31 mouse cellular contexts compared by ENCODE assay signal in the genomic region with DNA sequence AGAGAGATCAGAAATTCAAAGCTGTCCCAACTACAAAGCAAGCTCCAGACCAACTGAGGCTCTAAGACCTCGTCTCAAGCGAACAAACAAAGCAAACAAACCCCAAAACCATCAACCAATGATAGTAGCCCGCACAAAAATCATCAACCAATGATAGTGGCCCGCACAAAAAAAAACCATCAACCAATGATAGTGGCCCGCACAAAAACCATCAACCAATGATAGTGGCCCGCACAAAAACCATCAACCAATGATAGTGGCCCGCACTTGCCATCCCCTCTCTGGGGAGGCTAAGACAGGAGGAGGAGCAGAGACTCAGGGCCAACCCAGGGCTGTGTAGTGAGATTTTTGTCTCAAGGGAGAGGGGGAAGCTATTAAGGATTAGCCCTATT. TPM values are rescaled to one million over a fixed set of nuclear protein-coding genes. Genes with fewer than 3 reads are reported as not detected.
"Had no signal": no experiment of that assay in that cellular context is flagged by ENCODE, and none has a peak within 500 bp of the region (broad histone marks: within the 10 kb centered on the region; RNA-seq: fewer than 3 reads in every experiment).

No protein-coding gene starts in this region.

- H3K9ac ChIP-seq: kidney, embryonic 15.5 days; liver, embryonic 14.5 days; liver, postnatal 0 days; lung, embryonic 14.5 days; neural tube, embryonic 12.5 days; neural tube, embryonic 15.5 days had no signal

- H3K4me3 ChIP-seq: kidney, embryonic 15.5 days; left cerebral cortex, adult 2 months; neural tube, embryonic 12.5 days; neural tube, embryonic 15.5 days had no signal

- H3K27ac ChIP-seq: kidney, embryonic 15.5 days; left cerebral cortex, adult 2 months; liver, embryonic 14.5 days; macrophage; neural tube, embryonic 12.5 days; neural tube, embryonic 15.5 days; stomach, postnatal 0 days had no signal

- H3K9me3 ChIP-seq: kidney, embryonic 15.5 days; neural tube, embryonic 12.5 days; neural tube, embryonic 15.5 days had no signal

- ATAC-seq: intestine, postnatal 0 days; lung, postnatal 0 days had no signal

- DNase-seq: kidney, adult 8-10 months; kidney, postnatal 10 days; kidney, postnatal 36 days; layer of hippocampus, postnatal 36 days; lung, embryonic 14.5 days; midbrain, embryonic 14.5 days; right cerebral cortex, adult 18-20 months; right cerebral cortex, postnatal 14 days; right cerebral cortex, postnatal 4 days; thymus, adult 18-20 months; thymus, postnatal 36 days had no signal

- H3K27me3 ChIP-seq: kidney, embryonic 15.5 days; neural tube, embryonic 12.5 days; neural tube, embryonic 15.5 days had no signal

- H3K4me1 ChIP-seq: kidney, embryonic 15.5 days had no signal

- H3K4me2 ChIP-seq: kidney, embryonic 15.5 days; lung, embryonic 14.5 days; midbrain, embryonic 11.5 days; neural tube, embryonic 12.5 days; neural tube, embryonic 15.5 days had no signal

- H3K36me3 ChIP-seq: kidney, embryonic 15.5 days had no signal

RNA-seq across cellular contexts. Expression of a gene that starts 14.9 kb away (rescaled TPM):
- total RNA-seq: layer of hippocampus, adult 8-10 months; layer of hippocampus, postnatal 10 days; layer of hippocampus, postnatal 36 days; left cerebral cortex, adult 2 months; left cerebral cortex, postnatal 10 days; left cerebral cortex, postnatal 36 days; liver, adult 2 months; megakaryocyte, adult 5-6 weeks had no signal
- polyA plus RNA-seq: intestine, postnatal 0 days; kidney, embryonic 15.5 days; limb, embryonic 11.5 days; limb, embryonic 14.5 days; liver, adult 2 months; liver, embryonic 14.5 days; liver, postnatal 0 days; lung, embryonic 14.5 days; lung, postnatal 0 days; macrophage; midbrain, embryonic 11.5 days; midbrain, embryonic 14.5 days; neural tube, embryonic 12.5 days; neural tube, embryonic 15.5 days; stomach, embryonic 14.5 days had no signal

RNA-seq across cellular contexts. Expression of a gene that starts 52.0 kb away (rescaled TPM):
- polyA plus RNA-seq: liver, adult 2 months; macrophage had no signal
